In the genomic region with DNA sequence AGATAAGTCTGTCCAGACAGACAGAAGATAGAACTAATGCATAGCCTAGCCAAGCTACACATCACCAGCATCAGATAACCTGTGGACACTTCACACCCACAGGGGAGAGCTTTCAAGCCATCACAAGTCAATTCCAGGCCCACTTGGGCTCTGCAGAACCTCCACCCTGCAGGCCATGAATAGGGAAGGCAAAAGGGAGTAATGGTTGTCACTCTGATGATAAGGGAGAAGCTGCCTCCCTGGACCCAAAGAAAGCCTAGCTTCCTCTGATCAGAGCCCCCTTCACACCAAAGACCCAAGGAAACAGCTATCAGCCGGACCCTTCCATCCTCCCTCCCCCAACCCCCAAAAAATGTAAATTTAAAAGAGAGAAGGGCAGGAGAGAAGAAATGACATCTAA, we compare ENCODE assay signal across 8 mouse cellular contexts. TPM values are rescaled to one million over a fixed set of nuclear protein-coding genes. Genes with fewer than 3 reads are reported as not detected.
DNase-seq lines count a peak whose midpoint lies in the region; ATAC-seq and TF ChIP-seq lines count a peak whose summit lies in the region.

No protein-coding gene starts in this region.

- no peaks in the 10 kb centered on the region for H3K27me3 ChIP-seq in kidney, postnatal 0 days (ENCODE audit: insufficient read depth, low read length)
- H3K27me3 ChIP-seq in embryonic facial prominence, embryonic 10.5 days (replicated peaks; ENCODE audit: low read depth, poor library complexity, severe bottlenecking): no peaks in the 10 kb centered on the region
- no peaks in the 10 kb centered on the region for H3K27me3 ChIP-seq in hindbrain, embryonic 12.5 days
- H3K27me3 ChIP-seq in midbrain, embryonic 12.5 days: no peaks in the 10 kb centered on the region

- 0 out of 2 replicates have a peak overlapping the region, but pooled peaks have one; percentile 46 for H3K9ac ChIP-seq in kidney, postnatal 0 days (ENCODE audit: low read depth, low read length)
- peak overlapping the region; percentile 80; the same call in 1 of the 2 replicates for H3K9ac ChIP-seq in hindbrain, embryonic 12.5 days
- peak overlapping the region; percentile 90 for H3K9ac ChIP-seq in midbrain, embryonic 12.5 days (replicated peaks)

- no peak for ATAC-seq in kidney, postnatal 0 days (replicated peaks; ENCODE audit: low FRiP score, low read depth)
- no peak for ATAC-seq in hindbrain, embryonic 12.5 days (ENCODE audit: low FRiP score)
- ATAC-seq in midbrain, embryonic 12.5 days (ENCODE audit: low FRiP score, low read depth): no peak

- no peaks in the 10 kb centered on the region for H3K36me3 ChIP-seq in kidney, postnatal 0 days (ENCODE audit: insufficient read depth, low read length)
- no peaks in the 10 kb centered on the region for H3K36me3 ChIP-seq in embryonic facial prominence, embryonic 10.5 days (replicated peaks)
- no peaks in the 10 kb centered on the region for H3K36me3 ChIP-seq in hindbrain, embryonic 12.5 days
- no peaks in the 10 kb centered on the region for H3K36me3 ChIP-seq in midbrain, embryonic 12.5 days

- peak overlapping the region; percentile 93 for H3K4me2 ChIP-seq in kidney, postnatal 0 days (ENCODE audit: low read length)
- H3K4me2 ChIP-seq in hindbrain, embryonic 12.5 days (replicated peaks): peak overlapping the region; percentile 67
- peak overlapping the region; percentile 77 for H3K4me2 ChIP-seq in midbrain, embryonic 12.5 days (replicated peaks)

- 31% methylated on average over 1 of the region's 1 CpGs for WGBS in kidney, postnatal 0 days
- 23% methylated on average over 1 of the region's 1 CpGs for WGBS in embryonic facial prominence, embryonic 10.5 days
- 7% methylated on average over 1 of the region's 1 CpGs for WGBS in hindbrain, embryonic 12.5 days
- WGBS in midbrain, embryonic 12.5 days: 29% methylated on average over 1 of the region's 1 CpGs

- no peaks in the 10 kb centered on the region for H3K4me1 ChIP-seq in kidney, postnatal 0 days (replicated peaks; ENCODE audit: insufficient read depth, low read length)
- peaks cover 26% of the 10 kb centered on the region for H3K4me1 ChIP-seq in embryonic facial prominence, embryonic 10.5 days
- peaks cover 7% of the 10 kb centered on the region for H3K4me1 ChIP-seq in hindbrain, embryonic 12.5 days
- peaks cover 12% of the 10 kb centered on the region for H3K4me1 ChIP-seq in midbrain, embryonic 12.5 days

- intact Hi-C loops in gastrocnemius, postnatal 36 days (cut with DNase I): no loop called here

- H3K27ac ChIP-seq in kidney, postnatal 0 days: no peak overlapping the region
- no peak overlapping the region for H3K27ac ChIP-seq in embryonic facial prominence, embryonic 10.5 days (replicated peaks)
- H3K27ac ChIP-seq in hindbrain, embryonic 12.5 days: no peak overlapping the region
- no peak overlapping the region for H3K27ac ChIP-seq in midbrain, embryonic 12.5 days (replicated peaks)

- DNase-seq in kidney, postnatal 0 days (ENCODE audit: low spot score): no peak
- DNase-seq in kidney, postnatal 10 days: no peak
- DNase-seq in embryonic facial prominence, embryonic 10.5 days (ENCODE audit: low spot score): no peak
- DNase-seq in gastrocnemius, postnatal 36 days: no peak
- no peak for DNase-seq in frontal cortex, adult 2 months (ENCODE audit: extremely low spot score in 1 of 2, low spot score in 1 of 2)
- DNase-seq in right cerebral cortex, postnatal 25 days: no peak

- no peaks in the 10 kb centered on the region for H3K9me3 ChIP-seq in kidney, postnatal 0 days (replicated peaks; ENCODE audit: low read length)
- H3K9me3 ChIP-seq in embryonic facial prominence, embryonic 10.5 days: no peaks in the 10 kb centered on the region
- no peaks in the 10 kb centered on the region for H3K9me3 ChIP-seq in hindbrain, embryonic 12.5 days (replicated peaks)
- no peaks in the 10 kb centered on the region for H3K9me3 ChIP-seq in midbrain, embryonic 12.5 days

- H3K4me3 ChIP-seq in kidney, postnatal 0 days (replicated peaks; ENCODE audit: low read depth, low read length): peak overlapping the region; percentile 75
- H3K4me3 ChIP-seq in embryonic facial prominence, embryonic 10.5 days: peak overlapping the region; percentile 88
- peak overlapping the region; percentile 67 for H3K4me3 ChIP-seq in hindbrain, embryonic 12.5 days
- peak overlapping the region; percentile 87 for H3K4me3 ChIP-seq in midbrain, embryonic 12.5 days

- no peak for TF ChIP-seq CTCF in kidney, postnatal 0 days (IDR thresholded peaks at IDR 0.05; ENCODE audit: low read depth)

RNA-seq across cellular contexts. Expression of gene Ralgapa2, which starts 1.4 kb away (rescaled TPM):
- 3.6 and 4.1 TPM in 2 replicates for polyA plus RNA-seq in kidney, postnatal 0 days (2015; fragmentation: Nextera tagmentation; extraction: Ambion mirVana)
- 8.9 and 11.3 TPM in 2 replicates for polyA plus RNA-seq in embryonic facial prominence, embryonic 10.5 days (2016; fragmentation: Nextera tagmentation; extraction: Ambion mirVana)
- polyA plus RNA-seq in hindbrain, embryonic 12.5 days (2016; fragmentation: Nextera tagmentation; extraction: Ambion mirVana): 12.5 and 13.9 TPM in 2 replicates
- 14.2 and 14.4 TPM in 2 replicates for polyA plus RNA-seq in midbrain, embryonic 12.5 days (2016; fragmentation: Nextera tagmentation; extraction: Ambion mirVana)
- 1 to 10 TPM; 6.4 to 7.3 TPM for total RNA-seq in gastrocnemius, postnatal 36 days (2021)
- 11.6 and 11.9 TPM in 2 replicates for polyA plus RNA-seq in frontal cortex, adult 2 months (2012; rRNA removed)
